Mouse (Mus musculus): ENCODE measurements around the gene Sh3pxd2a. TPM values are rescaled to one million over a fixed set of nuclear protein-coding genes. Genes with fewer than 3 reads are reported as not detected.

The Sh3pxd2a gene
- polyA plus RNA-seq, 1 experiment: 47.6 TPM

- H3K4me1 ChIP-seq (ENCODE audit: control insufficient read depth, insufficient read depth, low read length): no peaks in the 10 kb centered on the region
- H3K9me3 ChIP-seq (replicated peaks; ENCODE audit: control insufficient read depth, insufficient read depth, low read length, poor library complexity, severe bottlenecking): no peaks in the 10 kb centered on the region
- no peak overlapping the region for H3K27ac ChIP-seq (ENCODE audit: insufficient read depth, low read length)
- no peaks in the 10 kb centered on the region for H3K36me3 ChIP-seq (ENCODE audit: control insufficient read depth, insufficient read depth, low read length, poor library complexity, severe bottlenecking)
- no peak overlapping the region for H3K9ac ChIP-seq (ENCODE audit: low read depth, poor library complexity, severe bottlenecking)
- no peak overlapping the region for H3K4me3 ChIP-seq (ENCODE audit: low read depth, low read length)
- H3K27me3 ChIP-seq (ENCODE audit: control insufficient read depth, insufficient read depth, low read length, poor library complexity, severe bottlenecking): no peaks in the 10 kb centered on the region
- TF ChIP-seq EP300 (IDR thresholded peaks at IDR 0.05; ENCODE audit: insufficient read depth, low read depth, low read length): no peak
- no peak for TF ChIP-seq CTCF (IDR thresholded peaks at IDR 0.05; ENCODE audit: low read depth, low read length)
- no peak for TF ChIP-seq POLR2A (IDR thresholded peaks at IDR 0.05; ENCODE audit: insufficient read depth, low read length)
Observed at GRCm38 (mm10) chr19:47306917-47307315, 157.3 kb downstream of the Sh3pxd2a start.

GRCm38 (mm10) chr19:47306128-47306916 lies 157.9 kb downstream of the Sh3pxd2a start:
- no peaks in the 10 kb centered on the region for H3K4me1 ChIP-seq (ENCODE audit: control insufficient read depth, insufficient read depth, low read length)
- H3K4me3 ChIP-seq (ENCODE audit: low read depth, low read length): no peak overlapping the region
- H3K9me3 ChIP-seq (replicated peaks; ENCODE audit: control insufficient read depth, insufficient read depth, low read length, poor library complexity, severe bottlenecking): no peaks in the 10 kb centered on the region
- H3K36me3 ChIP-seq (ENCODE audit: control insufficient read depth, insufficient read depth, low read length, poor library complexity, severe bottlenecking): no peaks in the 10 kb centered on the region
- TF ChIP-seq CTCF (IDR thresholded peaks at IDR 0.05; ENCODE audit: low read depth, low read length) (no peak), POLR2A (IDR thresholded peaks at IDR 0.05; ENCODE audit: insufficient read depth, low read length) (no peak), EP300 (IDR thresholded peaks at IDR 0.05; ENCODE audit: insufficient read depth, low read depth, low read length) (no peak)
- H3K27me3 ChIP-seq (ENCODE audit: control insufficient read depth, insufficient read depth, low read length, poor library complexity, severe bottlenecking): no peaks in the 10 kb centered on the region
- H3K27ac ChIP-seq (ENCODE audit: insufficient read depth, low read length): no peak overlapping the region
- no peak overlapping the region for H3K9ac ChIP-seq (ENCODE audit: low read depth, poor library complexity, severe bottlenecking)

- Histone ChIP-seq H3K4me3 (ENCODE audit: low read depth, low read length) (no peak overlapping the region), H3K36me3 (ENCODE audit: control insufficient read depth, insufficient read depth, low read length, poor library complexity, severe bottlenecking) (no peaks in the 10 kb centered on the region)
- TF ChIP-seq CTCF (IDR thresholded peaks at IDR 0.05; ENCODE audit: low read depth, low read length) (no peak), POLR2A (IDR thresholded peaks at IDR 0.05; ENCODE audit: insufficient read depth, low read length) (no peak), EP300 (IDR thresholded peaks at IDR 0.05; ENCODE audit: insufficient read depth, low read depth, low read length) (no peak)
Observed at GRCm38 (mm10) chr19:47305401-47305800, 158.8 kb downstream of the Sh3pxd2a start.

GRCm38 (mm10) chr19:47304170-47304745 lies 159.9 kb downstream of the Sh3pxd2a start:
- Histone ChIP-seq H3K4me3 (ENCODE audit: low read depth, low read length) (no peak overlapping the region), H3K9me3 (replicated peaks; ENCODE audit: control insufficient read depth, insufficient read depth, low read length, poor library complexity, severe bottlenecking) (no peaks in the 10 kb centered on the region), H3K36me3 (ENCODE audit: control insufficient read depth, insufficient read depth, low read length, poor library complexity, severe bottlenecking) (no peaks in the 10 kb centered on the region), H3K27me3 (ENCODE audit: control insufficient read depth, insufficient read depth, low read length, poor library complexity, severe bottlenecking) (no peaks in the 10 kb centered on the region), H3K9ac (ENCODE audit: low read depth, poor library complexity, severe bottlenecking) (no peak overlapping the region), H3K27ac (ENCODE audit: insufficient read depth, low read length) (no peak overlapping the region), H3K4me1 (ENCODE audit: control insufficient read depth, insufficient read depth, low read length) (no peaks in the 10 kb centered on the region)
- TF ChIP-seq POLR2A (IDR thresholded peaks at IDR 0.05; ENCODE audit: insufficient read depth, low read length): no peak
- TF ChIP-seq EP300 (IDR thresholded peaks at IDR 0.05; ENCODE audit: insufficient read depth, low read depth, low read length): no peak
- TF ChIP-seq CTCF (IDR thresholded peaks at IDR 0.05; ENCODE audit: low read depth, low read length): no peak

More at GRCm38 (mm10) chr19:47305401-47305800, 158.8 kb downstream of the Sh3pxd2a start:
- Histone ChIP-seq H3K27me3 (ENCODE audit: control insufficient read depth, insufficient read depth, low read length, poor library complexity, severe bottlenecking) (no peaks in the 10 kb centered on the region), H3K9ac (ENCODE audit: low read depth, poor library complexity, severe bottlenecking) (no peak overlapping the region), H3K9me3 (replicated peaks; ENCODE audit: control insufficient read depth, insufficient read depth, low read length, poor library complexity, severe bottlenecking) (no peaks in the 10 kb centered on the region), H3K27ac (ENCODE audit: insufficient read depth, low read length) (no peak overlapping the region), H3K4me1 (ENCODE audit: control insufficient read depth, insufficient read depth, low read length) (no peaks in the 10 kb centered on the region)

GRCm38 (mm10) chr19:47303128-47303527 lies 161.1 kb downstream of the Sh3pxd2a start:
- no peak overlapping the region for H3K27ac ChIP-seq (ENCODE audit: insufficient read depth, low read length)
- no peak overlapping the region for H3K9ac ChIP-seq (ENCODE audit: low read depth, poor library complexity, severe bottlenecking)
- no peak overlapping the region for H3K4me3 ChIP-seq (ENCODE audit: low read depth, low read length)
- no peak for TF ChIP-seq EP300 (IDR thresholded peaks at IDR 0.05; ENCODE audit: insufficient read depth, low read depth, low read length)
- no peak for TF ChIP-seq CTCF (IDR thresholded peaks at IDR 0.05; ENCODE audit: low read depth, low read length)
- no peak for TF ChIP-seq POLR2A (IDR thresholded peaks at IDR 0.05; ENCODE audit: insufficient read depth, low read length)
- H3K36me3 ChIP-seq (ENCODE audit: control insufficient read depth, insufficient read depth, low read length, poor library complexity, severe bottlenecking): no peaks in the 10 kb centered on the region
- no peaks in the 10 kb centered on the region for H3K27me3 ChIP-seq (ENCODE audit: control insufficient read depth, insufficient read depth, low read length, poor library complexity, severe bottlenecking)
- H3K9me3 ChIP-seq (replicated peaks; ENCODE audit: control insufficient read depth, insufficient read depth, low read length, poor library complexity, severe bottlenecking): no peaks in the 10 kb centered on the region
- H3K4me1 ChIP-seq (ENCODE audit: control insufficient read depth, insufficient read depth, low read length): no peaks in the 10 kb centered on the region
